Mouse (Mus musculus): ENCODE data around the gene 3110021N24Rik.

The 3110021N24Rik gene

GRCm38 (mm10) chr4:108796701-108797100 is 77.3 kb downstream of the 3110021N24Rik start:
- DNase-seq (ENCODE audit: low read depth): no peak

GRCm38 (mm10) chr4:108798083-108798830 is 78.8 kb downstream of the 3110021N24Rik start:
- DNase-seq (ENCODE audit: low read depth): no peak

DNA sequence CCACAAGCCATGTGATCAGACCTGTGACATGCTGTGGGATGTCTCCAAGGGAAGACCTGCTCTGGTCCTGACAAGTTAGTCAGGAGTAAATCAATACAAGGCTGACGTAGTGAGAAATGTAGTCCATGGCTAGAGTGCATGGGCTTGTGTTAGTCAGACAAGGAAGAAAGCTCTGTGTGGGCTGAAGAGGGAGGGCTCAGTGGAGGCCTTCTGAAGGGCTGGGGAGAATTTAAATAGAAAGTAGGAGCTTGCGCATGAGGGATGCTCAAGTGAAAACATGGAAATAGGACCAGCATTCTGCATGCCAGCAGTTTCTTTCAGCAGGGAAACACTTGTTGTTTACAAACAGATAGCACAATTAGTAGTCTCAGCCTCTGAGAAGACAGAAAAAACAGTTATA is 84.1 kb downstream of the 3110021N24Rik start:
- no peak for DNase-seq (ENCODE audit: low read depth)

DNA sequence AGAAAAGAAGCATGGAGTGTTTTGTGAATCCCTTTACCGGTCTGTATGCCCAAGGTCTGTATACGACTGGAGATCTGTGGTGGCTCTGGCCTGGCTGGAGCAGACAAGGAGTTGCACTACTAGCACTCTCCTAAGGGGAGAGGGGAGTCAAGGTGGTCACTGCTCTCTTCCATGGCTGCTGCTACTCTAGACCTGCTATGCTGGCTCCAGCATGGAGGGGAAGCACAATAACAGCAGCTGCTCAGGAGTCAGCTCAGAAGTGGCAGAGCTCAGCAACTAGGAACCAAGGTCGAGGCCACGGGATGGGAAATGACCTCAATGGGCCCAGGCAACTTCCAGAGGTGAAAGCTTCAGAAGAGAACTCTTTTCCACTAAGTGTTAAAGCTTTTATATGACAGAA is 91.7 kb downstream of the 3110021N24Rik start:
- no peak for DNase-seq (ENCODE audit: low read depth)

DNA sequence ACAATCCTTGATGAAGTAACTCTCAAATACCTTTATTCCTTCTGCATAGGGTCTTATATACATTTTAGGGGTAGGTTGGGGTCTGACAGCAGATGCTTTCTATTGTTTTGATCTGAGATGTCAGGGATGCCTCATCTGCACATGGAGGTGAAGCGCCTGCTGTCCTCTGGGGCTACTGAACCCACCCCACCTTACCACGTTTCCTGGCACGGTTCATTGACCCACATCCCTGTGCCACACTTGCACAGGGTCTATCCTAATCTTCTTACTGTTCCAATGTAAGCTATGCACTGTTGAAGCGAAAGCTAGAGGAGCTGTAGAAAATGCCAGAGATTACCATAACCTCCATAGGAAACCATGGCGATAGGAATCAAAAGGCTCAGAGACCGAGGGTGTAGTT is 92.1 kb downstream of the 3110021N24Rik start:
- no peak for DNase-seq (ENCODE audit: low read depth)

DNA sequence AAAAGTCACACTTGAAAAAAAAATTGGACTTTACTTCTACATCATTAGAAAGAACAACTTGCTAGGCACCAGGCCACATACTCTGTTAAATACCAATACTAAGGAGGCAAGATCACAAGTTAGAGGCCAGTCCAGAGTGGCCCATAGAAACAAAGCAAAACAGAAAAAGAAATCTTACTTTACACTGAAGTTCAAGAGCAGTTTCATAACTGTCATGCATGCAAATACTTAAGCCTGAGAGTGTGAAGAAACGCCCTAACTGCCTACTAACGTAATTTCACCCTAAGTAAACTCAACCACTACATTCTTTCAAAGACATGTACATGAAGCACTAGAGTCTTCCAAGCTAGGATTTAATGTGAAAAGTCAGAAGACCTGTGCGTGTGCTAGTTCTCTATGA is 106.2 kb downstream of the 3110021N24Rik start:
- no peak for DNase-seq (ENCODE audit: low read depth)

- no peak for DNase-seq (ENCODE audit: low read depth)
Measured at GRCm38 (mm10) chr4:108826096-108826495, 106.6 kb downstream of the 3110021N24Rik start.

DNA sequence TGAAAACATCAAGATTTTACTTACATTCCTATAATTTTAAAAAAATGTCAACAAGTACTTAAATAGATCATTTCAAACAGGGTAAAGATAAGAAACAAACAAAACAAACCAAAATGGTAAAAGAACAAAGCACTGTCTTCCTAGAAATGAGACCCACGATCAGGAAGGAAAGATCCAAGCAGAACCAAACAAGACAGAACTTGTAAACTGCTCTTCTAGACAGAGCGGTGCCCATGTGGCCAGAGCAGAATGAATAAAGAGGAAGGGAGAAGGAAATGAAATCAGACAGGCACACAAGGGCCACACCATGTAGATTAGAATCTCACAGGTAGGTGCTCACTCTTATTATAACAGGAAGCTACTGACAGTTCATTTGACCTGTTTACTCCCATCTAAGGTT is 107.2 kb downstream of the 3110021N24Rik start:
- no peak for DNase-seq (ENCODE audit: low read depth)

DNA sequence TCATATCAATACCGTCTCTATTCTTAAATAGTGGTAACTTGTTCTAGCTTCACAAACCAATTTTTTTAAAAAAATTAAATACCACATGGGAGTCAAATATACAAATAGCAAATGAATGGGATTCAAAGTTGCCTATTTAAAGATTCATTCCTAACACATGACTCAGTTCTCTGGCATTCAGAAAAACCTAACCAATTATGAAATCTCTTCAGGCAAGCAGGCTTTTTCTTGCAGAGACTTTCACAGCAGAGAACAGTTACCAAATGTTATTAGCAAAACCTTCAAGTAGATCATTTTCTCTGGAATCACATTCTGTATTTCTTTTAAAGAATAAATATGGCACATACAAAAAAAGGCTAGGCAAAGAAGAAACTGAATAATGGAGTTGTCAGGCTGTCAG is 111.2 kb downstream of the 3110021N24Rik start:
- no peak for DNase-seq (ENCODE audit: low read depth)

Measured in c-Kit-positive CD71-negative TER-119-negative erythroid progenitor cells, embryonic 14.5 days (primary cell).